Mouse (Mus musculus) olfactory bulb, adult 2 months (tissue): ENCODE data around the gene Celsr3.

Experiments used
- CTCF ChIP-seq: fragments of 200-500 bp; IDR thresholded peaks from 2 replicates; pipeline ENCODE4 v1.5.1; 2012; ENCODE audit warnings: low read depth, mild to moderate bottlenecking, low read length, moderate library complexity; ENCODE audit not compliant: insufficient read depth
- POLR2A ChIP-seq: fragments of 200-500 bp; IDR thresholded peaks from 2 replicates; pipeline ENCODE4 v1.6.1; 2012; ENCODE audit warnings: mild to moderate bottlenecking, low read depth, low read length, moderate library complexity; ENCODE audit not compliant: insufficient read depth

- no peak for TF ChIP-seq CTCF
- no peak for TF ChIP-seq POLR2A
Observed at GRCm38 (mm10) chr9:108806379-108806778, 19.7 kb upstream of the Celsr3 start.
